Mouse (Mus musculus): ENCODE measurements around the gene Kirrel2.
A peak's percentile ranks its signal among the peaks of the same experiment; 100 is the strongest.

The Kirrel2 gene

DNA sequence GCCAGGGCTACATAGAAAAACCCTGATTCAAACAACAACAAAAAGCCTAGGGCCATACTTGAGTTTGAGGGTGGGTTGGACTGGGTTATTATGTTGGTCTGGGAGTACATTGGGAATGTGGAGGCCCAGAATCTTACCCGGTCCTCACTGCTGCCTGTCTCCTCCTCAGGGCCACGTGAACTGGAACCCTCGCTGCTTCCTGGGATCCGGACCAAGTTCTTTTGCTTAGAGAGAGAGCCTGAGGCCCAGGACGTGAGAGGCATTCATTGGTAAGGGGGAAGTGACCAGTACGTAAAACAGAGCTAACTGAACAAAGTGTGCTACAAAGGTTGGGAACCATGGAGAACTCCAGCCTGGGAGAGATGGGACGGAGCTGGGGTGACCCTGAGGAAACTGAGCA lies 7.2 kb downstream of the Kirrel2 start:
- DNase-seq (ENCODE audit: low spot score in 2 of 2): no peak

GRCm38 (mm10) chr7:30444971-30445751 lies 12.3 kb downstream of the Kirrel2 start, which contains the start of gene Aplp1:
Gene Aplp1 (minus strand): TSS chr7:30445535.
- DNase-seq (ENCODE audit: low spot score in 2 of 2): peak; percentile 24 to 31

GRCm38 (mm10) chr7:30444154-30444970 lies 13.1 kb downstream of the Kirrel2 start:
- no peak for DNase-seq (ENCODE audit: low spot score in 2 of 2)

GRCm38 (mm10) chr7:30443696-30444095 lies 13.8 kb downstream of the Kirrel2 start:
- DNase-seq (ENCODE audit: low spot score in 2 of 2): no peak

- no peak for DNase-seq (ENCODE audit: low spot score in 2 of 2)
Observed at GRCm38 (mm10) chr7:30440697-30441096, 16.8 kb downstream of the Kirrel2 start.

GRCm38 (mm10) chr7:30439734-30440133 lies 17.8 kb downstream of the Kirrel2 start:
- DNase-seq (ENCODE audit: low spot score in 2 of 2): no peak

- DNase-seq (ENCODE audit: low spot score in 2 of 2): no peak
Observed at GRCm38 (mm10) chr7:30436879-30437278, 20.6 kb downstream of the Kirrel2 start.

DNA sequence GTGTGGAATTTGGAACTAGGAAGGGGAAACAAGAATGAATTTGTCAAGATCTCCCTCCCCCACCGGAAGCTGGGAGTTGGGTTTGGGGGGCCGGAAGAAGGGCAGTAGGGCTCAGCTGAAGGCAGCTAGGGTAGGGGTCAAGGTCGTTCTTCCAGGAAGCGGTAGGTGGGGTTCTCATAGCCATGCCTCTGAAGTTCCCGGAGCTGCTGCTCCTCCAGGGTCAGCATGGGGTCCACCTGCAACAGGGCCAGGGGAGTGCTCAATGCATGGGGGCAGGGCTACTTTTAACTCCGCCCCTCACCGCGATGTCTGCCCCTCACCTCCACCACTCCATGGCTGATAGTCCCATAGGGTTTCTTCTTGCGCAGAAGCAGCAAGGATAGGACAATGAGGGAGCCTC lies 22.3 kb downstream of the Kirrel2 start:
- no peak for DNase-seq (ENCODE audit: low spot score in 2 of 2)

- no peak for DNase-seq (ENCODE audit: low spot score in 2 of 2)
Observed at GRCm38 (mm10) chr7:30434701-30435100, 22.8 kb downstream of the Kirrel2 start.

DNA sequence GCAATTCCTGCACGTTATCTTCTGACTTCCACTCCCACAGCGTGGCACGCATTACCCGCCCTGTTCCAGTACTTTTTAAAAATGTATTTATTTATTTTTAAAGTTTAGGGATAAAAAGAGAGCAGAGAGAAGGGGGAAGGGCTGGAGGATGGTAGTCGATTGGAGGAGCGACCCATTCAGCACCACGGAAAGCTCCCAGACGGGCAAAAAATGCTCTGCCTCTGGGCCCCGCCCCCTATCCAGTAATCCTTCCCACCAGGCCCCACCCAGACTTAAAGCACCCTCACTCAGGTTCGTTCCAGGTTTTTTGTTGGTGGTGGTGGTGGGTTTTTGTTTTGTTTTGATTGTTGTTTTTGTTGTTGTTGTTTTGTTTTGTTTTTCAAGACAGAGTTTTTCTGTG lies 23.3 kb downstream of the Kirrel2 start:
- DNase-seq (ENCODE audit: low spot score in 2 of 2): no peak

- DNase-seq (ENCODE audit: low spot score in 2 of 2): peak in 1 of 2 experiments; percentile 50
Observed at GRCm38 (mm10) chr7:30431793-30432192, 25.7 kb downstream of the Kirrel2 start.

- DNase-seq (ENCODE audit: low spot score in 2 of 2): no peak
Observed at GRCm38 (mm10) chr7:30430191-30430590, 27.3 kb downstream of the Kirrel2 start.

GRCm38 (mm10) chr7:30429327-30429726 lies 28.2 kb downstream of the Kirrel2 start:
- no peak for DNase-seq (ENCODE audit: low spot score in 2 of 2)

DNA sequence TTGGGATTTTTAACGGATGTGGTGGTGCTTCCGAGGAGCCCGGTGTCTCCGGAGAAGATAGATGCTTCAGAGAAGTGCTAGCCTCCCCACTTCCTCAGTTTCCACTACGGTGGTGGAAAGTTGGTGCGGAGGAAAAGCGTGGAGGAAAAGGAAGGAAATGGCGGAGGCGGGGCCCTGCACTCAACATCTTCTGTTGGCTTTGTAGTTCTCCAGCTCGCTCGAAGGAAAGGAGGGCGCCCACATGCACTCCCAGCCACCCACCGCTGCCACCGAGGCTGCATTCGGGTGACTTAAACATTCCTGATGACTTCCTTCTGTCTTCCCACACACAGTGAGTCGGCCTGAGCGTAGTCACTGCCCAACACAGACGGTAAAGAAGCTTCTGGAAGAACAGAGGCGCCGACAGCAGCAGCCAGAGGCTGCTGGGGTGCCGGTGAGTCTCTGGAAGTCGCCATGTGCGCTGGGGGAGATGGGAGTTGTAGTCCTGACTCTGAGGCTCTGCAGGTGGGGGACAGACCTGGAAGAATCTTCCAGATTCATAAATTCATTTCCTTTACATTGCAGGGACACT lies 34.3 kb downstream of the Kirrel2 start:
- peak; percentile 36 to 53 for DNase-seq (ENCODE audit: low spot score in 2 of 2)

DNA sequence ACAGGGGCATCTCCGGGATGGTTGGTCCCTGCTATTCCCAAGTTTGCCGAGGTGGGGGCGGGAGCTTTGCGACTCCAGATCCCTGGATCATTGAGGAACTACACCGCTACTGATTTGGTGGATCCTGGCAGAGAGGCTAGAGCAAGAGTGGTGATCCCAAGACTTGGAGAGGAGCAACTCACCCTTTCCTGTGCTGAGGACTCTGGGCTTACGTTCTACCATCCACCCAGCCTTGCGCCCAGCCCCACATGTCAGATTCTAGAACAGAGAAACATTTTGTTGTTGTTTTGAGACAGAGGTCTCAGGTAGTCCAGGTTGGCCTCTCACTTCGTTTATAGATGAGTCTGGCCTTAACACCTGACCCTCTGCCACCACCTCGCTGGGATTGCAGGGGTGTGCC lies 34.9 kb downstream of the Kirrel2 start:
- DNase-seq (ENCODE audit: low spot score in 2 of 2): no peak

- peak; percentile 74 to 78 for DNase-seq (ENCODE audit: low spot score in 2 of 2)
Observed at GRCm38 (mm10) chr7:30421890-30422435, 35.5 kb downstream of the Kirrel2 start.

DNA sequence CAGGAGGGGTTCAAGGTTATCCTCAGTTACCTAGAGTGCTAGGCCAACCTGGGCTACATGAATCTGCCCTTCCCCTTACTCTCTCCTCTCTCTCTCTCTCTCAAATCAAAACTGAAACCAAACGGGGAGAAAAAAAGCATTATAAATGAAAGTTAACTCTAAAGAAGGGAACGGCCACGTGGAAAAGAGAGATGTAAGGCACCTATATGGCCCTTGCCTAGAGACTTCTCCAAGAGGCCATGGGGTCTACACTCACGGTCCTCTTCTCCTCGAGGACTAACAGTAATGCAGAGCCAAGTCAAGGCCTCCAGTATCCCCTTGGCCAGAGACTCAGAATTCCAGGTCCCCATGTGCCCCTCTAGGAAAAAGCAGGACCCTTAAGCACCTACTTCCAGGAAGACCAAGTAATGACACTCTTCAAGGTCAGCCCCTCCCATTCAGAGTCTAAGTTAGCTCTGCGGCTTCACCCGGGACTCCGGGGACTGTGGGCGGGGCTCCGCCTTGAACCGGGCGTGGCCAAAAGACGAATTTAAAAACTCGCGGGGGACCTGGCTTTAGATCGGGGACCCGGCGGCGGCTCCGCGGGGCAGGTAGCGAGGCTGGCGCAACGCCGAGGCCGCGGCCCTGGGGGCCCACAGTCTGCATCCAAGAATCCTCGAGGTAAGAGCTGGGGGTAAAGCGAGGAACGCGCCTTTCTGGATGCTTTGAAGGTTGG lies 36.2 kb downstream of the Kirrel2 start, which contains the start of gene Nfkbid:
Nfkbid (plus strand) TSS at position 558 of the 715 bp plus-strand sequence.
- peak; percentile 60 to 68 for DNase-seq (ENCODE audit: low spot score in 2 of 2)

DNA sequence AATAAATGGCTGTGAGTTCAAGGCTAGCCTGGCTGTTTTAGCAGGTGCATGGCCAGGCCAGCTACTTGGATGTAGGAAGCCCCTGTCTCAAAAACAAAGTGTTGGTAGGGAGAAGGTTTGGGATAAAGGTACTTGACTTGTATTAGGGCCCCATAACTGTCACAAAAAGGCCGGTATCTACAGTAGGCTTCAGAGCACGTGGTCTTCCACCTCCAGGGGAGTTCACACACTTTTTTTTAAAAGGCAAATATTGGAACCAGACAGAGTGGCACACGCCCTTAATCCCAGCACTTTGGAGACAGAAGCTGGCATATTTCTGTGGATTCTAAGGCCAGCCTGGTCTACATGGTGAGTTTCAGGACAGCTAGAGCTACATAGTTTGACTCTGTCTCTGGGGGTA lies 36.8 kb downstream of the Kirrel2 start:
- DNase-seq (ENCODE audit: low spot score in 2 of 2): no peak

GRCm38 (mm10) chr7:30419561-30420499 lies 37.7 kb downstream of the Kirrel2 start, which contains the start of gene Hcst:
Gene Hcst (minus strand): TSS chr7:30419854.
- peak in 1 of 2 experiments; percentile 28 for DNase-seq (ENCODE audit: low spot score in 2 of 2)

GRCm38 (mm10) chr7:30417856-30418255 lies 39.6 kb downstream of the Kirrel2 start:
- no peak for DNase-seq (ENCODE audit: low spot score in 2 of 2)
